Mouse (Mus musculus): ENCODE measurements around the gene Zbtb37. TPM values are rescaled to one million over a fixed set of nuclear protein-coding genes. Genes with fewer than 3 reads are reported as not detected.

The Zbtb37 gene
- polyA plus RNA-seq, 1 experiment from 2014 or later: 8.9 TPM

DNA sequence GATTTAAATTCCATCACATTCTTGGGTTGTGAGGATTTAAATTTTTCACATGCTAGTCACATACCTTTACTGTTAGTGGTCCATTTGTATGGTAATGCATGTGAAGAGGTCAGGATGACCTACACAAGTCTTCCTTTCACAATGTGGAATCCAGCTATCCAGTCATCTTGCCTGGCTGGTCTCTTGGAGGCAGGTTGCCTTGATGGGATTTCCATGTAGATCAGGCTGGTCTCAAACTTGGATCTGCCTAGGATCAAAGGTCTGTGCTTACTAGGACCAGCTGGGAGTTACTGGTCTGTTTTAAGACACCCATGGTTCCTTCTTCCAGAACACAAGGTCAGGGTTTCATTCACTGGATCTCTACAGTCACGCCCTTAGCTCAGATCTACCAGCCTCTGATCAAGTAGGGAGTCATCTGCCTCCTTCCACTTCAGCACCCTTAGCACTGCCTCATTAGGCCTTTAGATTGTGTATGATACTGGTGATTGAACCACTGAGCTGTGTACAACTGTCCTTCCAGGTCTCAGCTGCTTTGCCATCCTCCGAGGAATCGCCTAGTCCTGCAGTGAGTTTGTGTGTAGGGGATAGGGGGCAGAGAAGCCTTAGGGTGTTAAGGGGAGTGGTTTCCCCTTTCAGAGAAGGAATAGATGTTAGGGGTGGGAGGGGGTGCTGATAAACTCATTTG is 5.2 kb upstream of the Zbtb37 start:
- Histone ChIP-seq H3K27me3 (no peaks in the 10 kb centered on the region), H3K36me3 (peaks cover 42% of the 10 kb centered on the region), H3K9me3 (no peaks in the 10 kb centered on the region), H3K4me3 (no peak overlapping the region), H3K4me1 (peaks cover 5% of the 10 kb centered on the region), H3K9ac (no peak overlapping the region), H3K4me2 (replicated peaks) (no peak overlapping the region), H3K27ac (peak overlapping the region; percentile 61)
- 0 out of 2 replicates have a peak, but pooled peaks have one; percentile 32 for ATAC-seq (ENCODE audit: insufficient number of reproducible peaks, insufficient read depth, low FRiP score, low TSS enrichment)
- WGBS: 11% methylated on average over 3 of the region's 3 CpGs

DNA sequence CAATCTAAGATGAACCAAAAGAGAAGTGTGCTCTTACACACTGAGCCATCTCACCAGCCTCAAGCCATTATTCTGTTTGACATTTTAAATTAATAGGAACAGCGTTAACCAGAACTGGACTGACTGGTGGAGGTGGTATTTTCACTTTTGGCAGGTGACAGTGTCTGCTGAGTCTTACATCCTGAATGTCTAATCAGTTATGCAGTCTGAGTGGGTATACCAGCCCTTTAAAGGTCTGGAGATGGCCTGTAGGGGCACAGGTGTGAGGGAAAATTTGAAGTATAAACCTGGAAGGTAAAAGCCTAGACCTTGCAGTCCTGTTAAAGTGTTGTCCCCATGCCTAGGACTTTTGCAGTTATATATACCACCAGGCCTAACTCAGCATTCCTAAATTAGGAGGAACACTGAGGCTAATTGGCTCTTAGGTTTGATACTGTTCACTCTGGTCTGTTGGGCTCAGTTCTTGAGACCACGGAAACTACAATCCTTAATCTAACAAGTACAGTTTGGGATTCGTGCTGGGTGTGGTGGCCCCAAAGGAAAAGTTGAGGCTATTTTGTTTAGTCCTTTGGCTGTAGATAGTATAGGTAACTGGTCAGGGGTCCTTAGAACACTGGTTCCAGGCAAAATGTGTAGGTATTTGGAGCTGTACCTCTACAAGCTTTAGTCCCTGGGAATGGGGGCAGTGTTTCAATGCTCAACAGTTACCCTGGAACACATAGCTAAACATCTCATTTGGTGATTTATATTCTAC is 4.5 kb upstream of the Zbtb37 start:
- Histone ChIP-seq H3K4me2 (replicated peaks) (no peak overlapping the region), H3K4me3 (no peak overlapping the region), H3K9ac (no peak overlapping the region), H3K27ac (no peak overlapping the region), H3K27me3 (no peaks in the 10 kb centered on the region), H3K4me1 (peaks cover 5% of the 10 kb centered on the region), H3K36me3 (peaks cover 39% of the 10 kb centered on the region), H3K9me3 (no peaks in the 10 kb centered on the region)
- WGBS: 10% methylated on average over 3 of the region's 3 CpGs
- no peak for ATAC-seq (ENCODE audit: insufficient number of reproducible peaks, insufficient read depth, low FRiP score, low TSS enrichment)

DNA sequence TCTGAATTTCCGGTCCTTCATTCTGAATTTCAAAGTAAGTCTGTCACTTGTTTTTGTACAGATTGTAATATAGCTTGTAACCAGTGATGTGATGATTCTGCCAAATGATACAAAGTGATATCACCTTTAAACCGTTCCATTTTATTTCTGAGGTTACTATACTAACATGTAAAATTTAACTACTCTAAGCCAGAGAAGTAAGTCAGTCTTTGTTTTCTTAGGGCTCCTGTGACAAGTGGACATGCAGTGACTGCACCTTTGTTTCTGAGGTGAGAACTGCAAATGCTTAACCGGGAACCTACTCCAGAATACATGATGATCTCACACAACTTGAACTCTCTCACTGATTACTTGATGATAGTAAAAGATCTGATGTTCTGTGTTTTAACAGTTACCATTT is 3.4 kb upstream of the Zbtb37 start:
- 34% methylated on average over 3 of the region's 3 CpGs for WGBS
- Histone ChIP-seq H3K36me3 (peaks cover 31% of the 10 kb centered on the region), H3K27ac (no peak overlapping the region), H3K4me2 (replicated peaks) (peak overlapping the region; percentile 66), H3K9ac (peak overlapping the region; percentile 59; the same call in 1 of the 2 replicates), H3K9me3 (no peaks in the 10 kb centered on the region), H3K27me3 (no peaks in the 10 kb centered on the region), H3K4me3 (peak overlapping the region; percentile 38), H3K4me1 (peaks cover 13% of the 10 kb centered on the region)
- no peak for ATAC-seq (ENCODE audit: insufficient number of reproducible peaks, insufficient read depth, low FRiP score, low TSS enrichment)

DNA sequence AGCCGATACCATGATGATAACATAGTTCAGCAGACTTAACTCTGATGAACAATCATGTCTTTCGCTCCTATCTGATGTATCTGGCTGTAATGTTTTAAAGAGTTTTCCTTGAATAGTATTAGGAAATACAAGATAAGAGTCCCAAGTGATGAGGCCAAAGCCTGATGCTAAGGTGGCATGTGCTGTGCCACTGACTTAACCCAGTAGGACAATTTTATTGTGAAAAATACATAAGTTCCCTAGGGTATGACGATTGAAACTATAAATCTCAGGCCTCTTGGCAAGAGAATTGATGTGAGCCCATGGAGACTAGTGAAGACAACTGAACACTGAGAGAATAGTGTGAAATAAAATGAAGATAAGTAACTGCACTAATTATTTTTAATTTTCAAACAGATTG is 3.0 kb upstream of the Zbtb37 start:
- H3K4me3 ChIP-seq: peak overlapping the region; percentile 38
- peak overlapping the region; percentile 59 for H3K9ac ChIP-seq
- no peaks in the 10 kb centered on the region for H3K9me3 ChIP-seq
- no peak for ATAC-seq (ENCODE audit: insufficient number of reproducible peaks, insufficient read depth, low FRiP score, low TSS enrichment)
- H3K4me1 ChIP-seq: peaks cover 13% of the 10 kb centered on the region
- peak overlapping the region; percentile 66 for H3K4me2 ChIP-seq (replicated peaks)
- H3K36me3 ChIP-seq: peaks cover 31% of the 10 kb centered on the region
- WGBS: 23% methylated on average over 3 of the region's 3 CpGs
- H3K27ac ChIP-seq: 0 out of 2 replicates have a peak overlapping the region, but pooled peaks have one; percentile 50
- no peaks in the 10 kb centered on the region for H3K27me3 ChIP-seq

DNA sequence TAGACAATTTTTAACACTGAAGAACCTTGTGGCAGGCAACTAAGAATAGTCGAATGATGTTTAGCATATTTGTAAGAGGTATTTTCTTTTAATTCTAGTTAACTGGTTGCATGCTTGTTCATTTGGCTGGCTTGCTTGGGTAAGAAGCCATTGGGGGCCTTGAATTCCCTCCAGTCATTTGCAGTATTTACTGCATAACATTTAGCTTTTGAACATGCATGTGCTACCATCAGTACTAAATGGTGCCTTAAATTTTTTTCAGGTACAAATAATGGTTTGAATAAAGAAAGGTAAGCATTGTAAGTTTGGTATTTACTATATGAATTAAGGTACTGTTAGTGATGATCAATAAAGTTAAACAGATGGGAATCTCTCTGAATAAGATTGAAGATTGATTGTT is 2.4 kb upstream of the Zbtb37 start:
- peak overlapping the region; percentile 93 for H3K9ac ChIP-seq
- H3K36me3 ChIP-seq: peaks cover 36% of the 10 kb centered on the region
- peaks cover 13% of the 10 kb centered on the region for H3K4me1 ChIP-seq
- no peak for ATAC-seq (ENCODE audit: insufficient number of reproducible peaks, insufficient read depth, low FRiP score, low TSS enrichment)
- peak overlapping the region; percentile 66 for H3K4me2 ChIP-seq (replicated peaks)
- H3K27ac ChIP-seq: peak overlapping the region; percentile 92
- peak overlapping the region; percentile 84 for H3K4me3 ChIP-seq
- H3K27me3 ChIP-seq: no peaks in the 10 kb centered on the region
- no peaks in the 10 kb centered on the region for H3K9me3 ChIP-seq
- 0% methylated on average over 1 of the region's 1 CpGs for WGBS

DNA sequence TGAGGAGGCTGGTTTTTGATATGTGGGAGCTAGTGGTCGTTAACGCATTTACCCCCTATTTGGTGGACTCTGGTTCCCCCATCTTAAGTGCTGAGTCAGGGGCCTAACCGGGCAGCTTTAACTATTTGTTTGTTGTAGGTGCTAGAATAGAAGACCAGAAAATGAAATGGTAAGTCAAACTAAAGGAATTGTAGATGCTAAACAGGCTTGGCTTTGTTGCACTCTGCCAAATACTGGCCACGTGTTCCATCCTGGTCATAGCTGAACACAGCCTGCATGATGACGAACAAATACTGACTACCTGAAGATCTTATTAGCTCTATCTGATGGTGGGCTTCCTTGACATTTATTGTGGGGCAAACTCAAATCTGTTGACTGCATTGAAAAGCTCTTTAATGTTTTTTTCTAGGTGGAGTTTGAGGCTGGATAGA is 1.8 kb upstream of the Zbtb37 start:
- peak overlapping the region; percentile 84 for H3K4me3 ChIP-seq
- H3K36me3 ChIP-seq: peaks cover 42% of the 10 kb centered on the region
- H3K4me1 ChIP-seq: peaks cover 13% of the 10 kb centered on the region
- no peaks in the 10 kb centered on the region for H3K9me3 ChIP-seq
- no peaks in the 10 kb centered on the region for H3K27me3 ChIP-seq
- peak overlapping the region; percentile 92 for H3K27ac ChIP-seq
- WGBS: under 1% methylated on average over 5 of the region's 5 CpGs
- peak overlapping the region; percentile 66 for H3K4me2 ChIP-seq (replicated peaks)
- peak overlapping the region; percentile 93 for H3K9ac ChIP-seq
- no peak for ATAC-seq (ENCODE audit: insufficient number of reproducible peaks, insufficient read depth, low FRiP score, low TSS enrichment)

DNA sequence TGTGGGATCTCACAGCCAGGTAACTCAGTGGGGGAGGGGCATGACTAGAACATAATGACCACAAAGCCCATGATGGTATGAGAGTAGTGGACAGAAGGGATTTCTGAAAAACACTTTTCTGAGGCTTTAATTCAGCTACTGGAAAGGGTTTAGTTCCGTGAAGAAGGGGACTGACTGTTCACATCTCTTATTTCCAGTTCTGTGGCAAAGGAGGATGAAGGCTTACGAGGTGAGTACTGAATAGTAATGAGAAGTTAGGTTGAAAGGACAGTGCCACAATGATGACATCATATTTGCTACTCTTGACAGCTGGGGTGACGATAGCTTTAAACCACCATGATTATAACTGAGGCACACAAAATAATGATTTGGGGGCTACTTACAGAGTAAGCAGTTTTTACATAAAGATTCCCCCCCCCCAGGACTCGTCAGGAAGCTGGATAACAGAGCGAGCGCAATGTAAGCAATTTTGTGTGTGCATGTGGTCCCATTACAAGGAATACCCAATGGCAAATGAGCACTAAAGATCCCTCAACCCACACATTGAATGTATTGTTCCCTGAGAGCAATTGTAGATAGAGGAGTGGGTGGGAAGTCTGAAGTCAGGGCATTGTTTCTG is 1.2 kb upstream of the Zbtb37 start:
- Histone ChIP-seq H3K27ac (peak overlapping the region; percentile 92), H3K9me3 (no peaks in the 10 kb centered on the region), H3K4me3 (peak overlapping the region; percentile 84), H3K4me2 (replicated peaks) (peak overlapping the region; percentile 66), H3K36me3 (peaks cover 47% of the 10 kb centered on the region), H3K27me3 (no peaks in the 10 kb centered on the region), H3K9ac (peak overlapping the region; percentile 93), H3K4me1 (peaks cover 13% of the 10 kb centered on the region)
- ATAC-seq (ENCODE audit: insufficient number of reproducible peaks, insufficient read depth, low FRiP score, low TSS enrichment): no peak
- 2% methylated on average over 6 of the region's 6 CpGs for WGBS

DNA sequence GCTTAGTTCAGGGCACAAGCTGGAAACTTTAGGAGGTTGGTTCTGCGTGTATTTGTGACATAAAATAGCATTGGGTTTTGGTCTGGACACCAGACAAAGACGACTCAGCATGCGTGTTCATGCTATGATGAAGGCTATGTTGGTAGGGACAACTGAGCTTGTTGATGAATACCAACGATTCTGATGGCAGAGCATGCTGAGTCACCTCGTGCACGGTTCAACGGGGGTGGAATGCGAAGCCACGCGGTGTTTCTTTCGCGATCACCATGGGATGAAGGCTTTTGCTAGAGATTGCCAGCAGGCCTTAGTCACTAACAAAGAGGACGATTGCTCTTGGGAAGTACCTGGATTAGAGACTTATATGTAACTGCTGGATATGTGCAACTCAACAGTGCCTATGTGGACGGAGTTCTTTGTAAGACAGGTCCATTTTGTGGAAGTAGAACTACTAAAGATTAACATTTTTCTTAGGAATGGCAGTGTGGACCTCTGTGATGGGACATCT is 684 bp upstream of the Zbtb37 start:
- Histone ChIP-seq H3K27me3 (no peaks in the 10 kb centered on the region), H3K4me1 (peaks cover 13% of the 10 kb centered on the region), H3K9me3 (no peaks in the 10 kb centered on the region), H3K36me3 (peaks cover 50% of the 10 kb centered on the region), H3K4me2 (replicated peaks) (peak overlapping the region; percentile 66), H3K27ac (peak overlapping the region; percentile 92), H3K9ac (peak overlapping the region; percentile 93), H3K4me3 (peak overlapping the region; percentile 84)
- under 1% methylated on average over 14 of the region's 14 CpGs for WGBS
- peak; percentile 42 for ATAC-seq (ENCODE audit: insufficient number of reproducible peaks, insufficient read depth, low FRiP score, low TSS enrichment)

DNA sequence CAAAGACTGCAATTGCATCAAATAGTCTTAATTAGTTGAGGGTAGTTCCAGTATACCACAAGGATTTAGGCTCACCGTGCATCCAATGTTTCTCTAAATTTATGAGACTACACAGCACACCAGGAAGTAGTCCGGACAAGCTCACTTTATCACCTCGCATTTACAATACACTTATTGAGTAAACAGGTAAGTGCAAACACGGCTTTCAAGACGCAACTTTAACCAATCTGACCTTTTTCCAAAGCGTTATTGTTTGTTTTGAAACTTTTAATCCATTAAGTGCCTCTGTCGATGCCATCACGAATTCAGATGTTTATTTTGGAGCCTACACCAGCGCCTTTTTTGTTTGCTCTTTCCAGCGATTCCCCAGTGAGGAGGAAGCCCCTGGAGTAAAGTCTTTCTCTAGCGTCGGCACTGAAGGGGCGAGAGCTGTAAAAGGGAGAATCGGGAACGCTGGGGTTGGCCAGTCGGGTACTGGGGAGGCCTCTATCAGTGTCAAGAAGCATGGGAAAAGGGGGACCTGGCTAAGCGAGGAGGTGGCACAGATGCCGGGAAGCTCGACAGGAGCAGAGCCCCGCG is 704 bp downstream of the Zbtb37 start:
- Histone ChIP-seq H3K4me1 (peaks cover 13% of the 10 kb centered on the region), H3K4me2 (replicated peaks) (peak overlapping the region; percentile 53), H3K9me3 (no peaks in the 10 kb centered on the region), H3K4me3 (peak overlapping the region; percentile 84), H3K36me3 (peaks cover 61% of the 10 kb centered on the region), H3K9ac (peak overlapping the region; percentile 75), H3K27me3 (no peaks in the 10 kb centered on the region), H3K27ac (peak overlapping the region; percentile 88)
- no peak for ATAC-seq (ENCODE audit: insufficient number of reproducible peaks, insufficient read depth, low FRiP score, low TSS enrichment)
- 1% methylated on average over 21 of the region's 21 CpGs for WGBS

DNA sequence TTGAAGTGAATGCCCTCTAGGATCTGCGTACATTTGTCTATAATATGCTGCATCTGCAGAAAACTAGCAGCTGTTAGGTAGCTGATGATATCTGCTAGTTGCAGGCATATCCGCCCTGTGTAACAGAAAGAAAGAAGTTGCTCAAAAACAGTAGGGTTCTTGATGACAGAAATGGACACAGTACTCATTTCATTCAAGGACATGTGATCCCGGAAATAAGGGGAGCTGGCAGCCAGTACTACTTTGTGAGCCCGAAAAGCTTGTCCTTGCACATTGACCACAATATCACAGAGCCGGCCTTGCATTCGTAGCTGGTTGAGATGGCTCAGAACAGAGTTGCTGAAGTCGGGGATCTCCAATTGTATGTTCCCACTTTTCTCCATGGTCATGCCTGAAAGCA is 2.3 kb downstream of the Zbtb37 start:
- Histone ChIP-seq H3K9ac (no peak overlapping the region), H3K27ac (no peak overlapping the region), H3K9me3 (no peaks in the 10 kb centered on the region), H3K27me3 (no peaks in the 10 kb centered on the region), H3K4me1 (peaks cover 8% of the 10 kb centered on the region), H3K36me3 (peaks cover 46% of the 10 kb centered on the region), H3K4me3 (no peak overlapping the region), H3K4me2 (replicated peaks) (no peak overlapping the region)
- ATAC-seq (ENCODE audit: insufficient number of reproducible peaks, insufficient read depth, low FRiP score, low TSS enrichment): no peak
- WGBS: 94% methylated on average over 7 of the region's 7 CpGs

DNA sequence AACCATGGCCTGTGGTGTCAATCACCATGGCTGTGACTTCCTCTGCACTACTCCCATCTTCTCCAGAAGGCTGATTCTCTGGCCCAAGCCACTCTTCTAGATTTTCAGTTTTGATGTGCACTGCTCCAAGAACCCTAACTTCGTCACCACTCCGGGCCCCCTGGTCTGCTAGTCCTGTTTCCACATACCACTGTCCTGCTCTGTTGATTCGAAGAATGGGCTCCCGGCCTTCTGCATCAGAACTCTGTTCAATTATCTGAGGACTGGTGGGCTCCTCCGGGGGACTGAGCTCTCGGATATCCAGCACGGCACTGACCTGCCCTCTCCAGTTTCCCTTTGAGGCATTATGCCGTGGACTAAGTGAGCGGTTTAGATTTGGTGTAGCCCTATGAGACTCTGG is 2.8 kb downstream of the Zbtb37 start:
- H3K4me1 ChIP-seq: peaks cover 8% of the 10 kb centered on the region
- H3K9ac ChIP-seq: no peak overlapping the region
- WGBS: 83% methylated on average over 9 of the region's 9 CpGs
- ATAC-seq (ENCODE audit: insufficient number of reproducible peaks, insufficient read depth, low FRiP score, low TSS enrichment): no peak
- H3K4me3 ChIP-seq: no peak overlapping the region
- H3K4me2 ChIP-seq (replicated peaks): no peak overlapping the region
- no peaks in the 10 kb centered on the region for H3K27me3 ChIP-seq
- H3K9me3 ChIP-seq: no peaks in the 10 kb centered on the region
- peaks cover 44% of the 10 kb centered on the region for H3K36me3 ChIP-seq
- no peak overlapping the region for H3K27ac ChIP-seq

Measured in embryonic facial prominence, embryonic 12.5 days (tissue).